Mouse (Mus musculus) embryo, embryonic 11.5 days (tissue): ENCODE measurements around the gene Slc6a9.

Experiments
- DNase-seq: peaks from one replicate; pipeline ENCODE4 v3.0.0-alpha.2; 2012; ENCODE audit warnings: low read depth, low spot score

Gene Slc6a9

DNA sequence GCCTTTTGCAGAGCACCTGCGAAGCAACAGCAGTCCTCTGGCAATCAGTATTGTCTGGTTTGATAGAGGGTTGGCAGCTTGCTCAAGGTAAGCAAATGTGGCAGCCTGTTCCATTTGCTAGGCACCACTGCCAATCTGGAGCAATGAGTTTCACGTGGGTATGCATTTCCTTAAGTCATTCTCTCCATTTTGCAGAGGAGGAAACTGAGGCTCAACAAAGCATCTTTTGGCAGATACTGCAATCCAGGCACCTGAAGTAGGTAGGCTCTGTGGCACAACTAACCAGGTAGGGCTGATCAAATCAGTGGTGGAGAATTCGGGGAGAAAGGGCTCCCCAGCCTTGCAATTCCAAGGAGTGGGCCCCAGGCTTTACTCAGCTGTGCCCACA lies at the start of gene Slc6a9:
Slc6a9 (plus strand) TSS at position 50 of the 388 bp plus-strand sequence.
- no peak for DNase-seq

DNA sequence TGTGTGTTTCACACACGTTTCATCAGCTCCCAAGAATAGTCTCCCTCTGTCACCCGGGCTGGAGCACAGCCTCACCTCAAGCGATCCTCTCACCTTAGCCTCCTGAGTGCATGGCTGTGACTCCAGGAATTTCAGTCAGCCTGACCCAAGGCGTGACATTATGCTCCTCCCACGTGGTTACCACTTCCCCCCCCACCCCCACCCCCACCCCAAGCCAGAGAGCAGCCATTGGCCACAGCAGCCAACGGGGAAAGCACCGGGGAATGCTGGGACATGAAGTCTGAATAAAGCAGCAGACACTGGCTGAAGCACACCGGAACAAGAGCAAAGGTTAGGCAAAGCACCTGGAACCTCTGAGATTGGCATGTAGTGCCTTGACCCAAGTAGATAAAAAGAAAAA lies 47.3 kb upstream of the Slc6a9 start:
- peak; percentile 13 for DNase-seq

DNA sequence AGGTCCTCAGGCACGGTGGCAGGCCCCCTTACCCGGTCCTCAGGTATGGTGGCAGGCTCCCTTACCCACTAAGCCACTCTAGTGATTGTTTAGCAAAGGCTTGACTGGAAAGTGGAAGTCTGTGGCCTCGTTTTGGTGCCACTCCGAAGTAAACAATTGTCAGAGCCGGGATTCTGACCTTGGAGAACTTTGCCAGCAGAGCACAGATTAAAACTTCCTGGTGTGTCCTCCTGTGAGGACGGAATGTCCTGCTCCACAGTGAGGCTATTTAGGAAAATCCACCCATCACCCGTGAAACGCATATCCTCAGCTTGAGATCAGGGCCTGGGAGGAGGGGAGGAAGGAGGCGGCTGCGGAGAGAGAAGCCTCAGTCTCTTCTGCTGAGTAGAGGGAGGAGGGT lies 46.0 kb upstream of the Slc6a9 start:
- DNase-seq, result no peak

DNA sequence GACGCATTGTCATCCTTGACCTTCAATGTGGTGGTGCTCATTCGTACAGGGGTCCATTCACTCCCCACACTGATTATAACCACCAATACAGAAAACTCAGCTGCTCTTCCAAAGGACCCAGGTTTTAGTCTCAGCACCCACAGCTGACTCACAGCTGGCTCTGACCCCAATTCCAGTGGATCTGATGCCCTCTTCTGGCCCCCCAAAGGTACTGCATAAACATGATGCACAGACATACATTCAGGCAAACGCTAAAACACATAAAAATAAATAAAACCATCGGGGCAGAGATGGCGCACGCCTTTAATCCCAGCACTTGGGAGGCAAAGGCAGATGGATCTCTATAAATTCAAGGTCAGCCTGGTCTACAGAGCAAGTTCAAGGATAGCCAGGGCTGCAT lies 34.4 kb upstream of the Slc6a9 start:
- no peak for DNase-seq

DNA sequence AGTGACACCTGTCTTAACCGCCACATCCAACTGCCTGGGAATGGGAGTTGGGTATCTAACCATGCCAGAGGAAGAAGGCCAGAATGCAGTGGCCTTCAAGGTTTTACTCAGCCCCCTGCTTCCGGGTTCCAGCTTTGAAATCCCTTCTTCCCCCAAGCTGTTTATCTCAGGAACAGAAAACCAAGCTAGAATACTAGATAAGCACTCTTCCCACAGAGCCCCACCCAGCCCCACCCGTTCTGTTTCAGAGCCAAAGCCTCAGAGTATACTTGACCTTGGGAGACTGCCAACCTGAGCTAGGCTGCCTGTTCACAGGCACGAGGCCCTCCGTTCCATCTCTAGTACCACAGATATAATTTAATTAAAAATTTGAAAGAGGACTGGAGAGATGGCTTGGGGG lies 27.3 kb upstream of the Slc6a9 start:
- no peak for DNase-seq

DNA sequence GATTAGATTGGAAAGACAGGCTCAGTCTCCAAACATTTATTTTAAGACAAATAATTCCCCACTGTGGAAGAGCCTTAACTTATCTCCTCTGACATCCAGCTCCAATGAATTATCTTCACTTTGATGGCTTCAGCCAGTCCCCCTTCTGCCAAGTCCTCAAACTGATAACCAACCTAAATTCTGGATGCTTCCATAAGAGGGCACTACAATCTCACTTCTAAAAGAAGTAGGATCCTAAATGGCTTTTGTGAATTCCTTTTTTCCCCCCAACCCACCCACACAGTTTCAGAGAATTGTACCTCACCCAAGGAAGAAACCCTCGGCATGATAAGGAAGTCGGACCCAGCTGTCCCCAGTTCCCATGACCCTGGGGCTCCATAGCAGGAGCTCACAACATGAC lies 23.4 kb upstream of the Slc6a9 start:
- no peak for DNase-seq

DNA sequence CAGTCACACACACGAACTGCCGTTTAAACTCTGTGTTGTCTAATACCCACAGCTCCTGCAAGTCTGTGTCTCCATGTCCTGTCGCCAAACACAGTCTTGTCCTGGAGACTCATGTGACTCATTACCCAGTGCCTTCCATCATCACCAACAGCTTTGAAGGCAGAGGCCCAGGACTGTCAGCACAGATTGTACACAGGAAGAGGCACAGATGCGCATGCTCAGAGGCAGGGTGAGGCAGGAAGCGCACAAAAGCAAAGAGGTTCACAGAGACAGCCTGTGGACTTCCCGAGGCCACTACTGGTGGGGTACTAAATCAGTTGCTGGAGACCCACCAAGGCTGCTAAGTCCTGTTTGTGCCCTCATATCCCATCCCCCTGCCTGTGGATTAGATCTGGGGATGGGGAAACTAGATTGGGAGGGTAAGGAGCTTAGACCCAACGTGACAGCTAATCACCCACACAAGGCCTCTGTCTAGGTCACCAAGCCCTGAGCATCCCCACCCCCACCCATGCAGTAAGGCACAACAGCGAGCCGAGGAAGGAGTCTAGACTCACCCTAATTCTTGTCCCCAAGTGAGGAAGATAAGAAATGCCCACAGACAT lies 20.6 kb upstream of the Slc6a9 start:
- no peak for DNase-seq

DNA sequence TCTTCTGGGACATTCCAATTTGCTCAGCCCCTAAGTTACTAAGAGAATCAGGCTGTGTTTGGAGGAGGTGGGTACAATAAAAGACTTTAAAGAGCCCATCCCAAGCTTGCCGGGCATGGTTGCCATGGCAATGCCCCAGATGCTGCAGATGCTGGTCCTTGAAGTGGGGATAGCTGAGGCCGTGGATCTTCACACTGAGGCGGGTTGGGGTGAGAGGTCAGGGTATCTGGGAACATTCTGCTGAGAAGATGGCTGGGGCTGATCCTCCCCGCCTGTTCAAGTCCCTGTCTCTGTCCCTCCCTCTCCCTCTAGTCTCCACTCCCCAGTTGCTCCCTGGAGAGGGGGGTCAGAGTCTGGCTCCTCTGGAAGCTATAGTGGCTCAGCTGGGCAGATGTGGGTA lies 20.0 kb upstream of the Slc6a9 start:
- DNase-seq, result no peak

DNA sequence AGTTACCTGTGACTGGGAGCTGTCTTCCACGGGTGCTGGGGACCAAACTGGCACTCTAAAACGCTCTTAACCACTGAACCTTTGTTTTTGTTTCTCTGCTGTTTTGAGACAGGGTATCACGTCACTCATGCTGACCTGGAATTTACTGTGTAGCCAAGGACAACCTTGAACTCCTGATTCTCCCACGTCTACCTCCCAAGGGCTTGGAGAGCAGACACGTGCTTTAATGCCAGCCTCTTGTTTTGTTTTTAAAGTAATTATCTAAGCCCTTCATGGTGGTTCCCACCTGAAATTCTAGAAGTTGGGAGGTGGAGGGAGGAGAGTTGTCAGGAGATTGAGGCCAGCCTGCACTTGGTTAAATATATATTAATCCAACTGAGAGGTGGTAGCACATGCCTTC lies 17.5 kb upstream of the Slc6a9 start:
- no peak for DNase-seq

DNA sequence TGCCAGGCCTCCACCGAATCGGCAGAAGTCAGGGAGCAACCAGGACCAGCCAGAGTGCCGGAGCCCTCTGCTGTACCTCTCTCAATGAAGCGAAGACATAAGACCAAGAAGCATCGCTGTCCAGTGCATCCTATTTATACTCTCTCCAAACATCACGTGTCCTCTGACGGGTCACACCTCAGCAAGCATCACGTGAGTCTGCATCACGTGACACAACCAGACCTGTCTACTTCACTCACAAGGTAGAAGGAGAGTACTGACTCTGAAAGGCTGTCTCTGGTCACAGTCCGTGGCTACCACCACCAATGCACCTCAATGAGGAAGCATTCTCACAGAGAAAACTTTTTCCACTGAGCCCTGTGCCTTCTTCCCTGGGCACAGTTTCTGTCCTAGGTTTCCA lies 16.3 kb upstream of the Slc6a9 start:
- DNase-seq, result no peak

DNA sequence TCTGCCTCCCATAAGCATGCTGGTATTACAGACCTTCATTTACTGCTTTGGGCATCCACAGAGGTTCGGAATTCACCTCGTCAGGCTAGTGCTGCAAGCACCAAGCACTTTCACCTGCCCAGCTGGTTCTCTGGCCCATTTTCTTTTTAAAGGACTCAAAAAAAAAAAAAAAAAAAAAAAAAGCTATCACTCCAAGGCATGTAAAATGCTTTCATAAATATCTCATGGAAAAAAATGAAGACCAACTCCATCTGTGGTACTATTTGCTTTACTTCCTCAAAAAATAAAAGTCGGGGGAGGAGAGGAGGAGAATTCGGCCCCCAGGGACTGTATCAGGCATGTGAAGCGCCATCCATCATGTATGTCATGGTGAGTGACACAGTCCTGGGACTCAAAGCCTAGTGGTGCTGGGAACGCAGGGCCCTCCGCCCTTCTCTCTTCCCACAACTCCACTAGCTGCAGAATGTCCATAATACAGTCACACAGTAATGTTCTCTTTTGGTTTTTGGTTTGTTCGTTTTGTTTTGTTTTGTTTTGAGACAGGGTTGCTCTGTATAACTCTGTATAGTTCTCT lies 5.6 kb upstream of the Slc6a9 start:
- DNase-seq, result no peak

DNA sequence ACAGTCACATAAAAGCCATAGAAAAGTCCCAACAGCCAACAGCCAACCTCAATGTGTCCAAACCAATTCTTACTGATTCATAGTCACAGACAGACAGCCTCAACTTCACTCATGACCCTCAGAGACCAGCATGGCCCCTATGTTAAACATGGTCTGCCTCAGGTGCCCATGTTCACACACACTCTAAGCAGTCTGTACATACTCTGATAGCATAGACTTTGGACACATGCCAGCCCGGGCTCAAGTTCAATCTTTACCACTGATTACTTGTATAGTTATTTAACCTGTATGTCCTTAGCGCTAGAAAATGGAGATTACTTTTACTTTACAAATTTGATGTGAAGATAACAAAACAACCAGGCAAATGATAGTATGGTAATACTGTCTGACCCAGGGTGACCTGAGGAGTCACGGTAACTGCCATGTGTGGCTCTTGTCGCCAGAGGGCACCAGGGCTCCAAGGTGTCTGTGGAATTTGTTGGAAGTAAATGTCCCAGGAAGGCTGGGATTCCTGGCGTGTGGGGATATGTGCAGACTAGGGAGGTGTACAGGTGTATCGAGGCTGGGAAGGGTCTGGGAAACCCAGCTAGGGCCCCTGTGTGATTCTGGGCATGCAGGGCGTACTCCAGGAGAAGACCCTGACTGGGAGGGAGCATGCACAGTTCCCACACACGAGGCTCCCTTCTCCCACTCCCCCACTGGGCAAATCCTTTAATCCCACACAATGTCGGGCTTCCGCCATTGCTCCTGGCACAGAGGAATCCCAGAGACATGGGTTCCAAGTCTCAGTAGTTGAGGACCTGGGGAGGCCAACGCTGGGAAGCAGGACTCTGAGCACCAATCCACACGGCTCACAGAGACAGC lies 4.8 kb upstream of the Slc6a9 start:
- peak; percentile 51 for DNase-seq

DNA sequence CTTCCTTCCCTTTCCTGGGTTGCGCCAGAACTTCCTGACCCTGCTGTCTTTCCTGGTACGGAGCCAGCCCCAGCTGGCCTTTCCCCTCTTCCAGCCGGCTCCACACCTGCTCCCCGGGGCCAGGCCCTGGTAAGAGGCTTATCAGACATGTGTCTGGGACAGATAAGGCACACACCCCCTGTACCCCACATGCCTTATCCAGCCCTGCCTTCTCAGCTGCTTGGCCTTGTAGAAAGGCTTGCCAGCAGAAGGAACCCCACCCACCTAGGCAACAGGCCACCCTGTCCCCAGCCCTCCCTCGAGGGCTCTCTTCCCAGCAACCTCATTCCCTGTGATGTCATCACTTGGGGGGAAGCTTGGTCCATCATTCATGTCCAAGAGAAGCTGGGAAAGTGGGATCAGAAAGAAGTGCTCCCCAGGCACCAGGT lies 4.2 kb upstream of the Slc6a9 start:
- DNase-seq, result no peak

DNA sequence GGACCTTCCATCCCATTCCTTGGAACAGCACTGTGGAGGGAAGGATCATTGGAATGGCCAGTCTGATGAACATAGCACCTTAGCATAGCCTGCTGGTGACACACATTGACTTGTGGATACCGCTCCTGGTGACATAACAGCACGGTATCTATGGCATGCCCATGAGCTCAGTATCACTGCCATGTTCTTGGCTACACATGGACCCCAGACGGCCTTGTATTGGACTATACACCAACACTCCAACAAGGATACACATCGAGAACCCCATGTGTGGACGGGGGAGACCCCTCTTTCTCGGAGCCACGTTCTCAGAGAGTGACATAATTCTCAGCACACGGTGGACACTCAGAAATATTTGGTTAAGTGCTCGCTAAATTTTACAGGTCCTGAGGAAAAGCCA lies 3.5 kb upstream of the Slc6a9 start:
- no peak for DNase-seq

DNA sequence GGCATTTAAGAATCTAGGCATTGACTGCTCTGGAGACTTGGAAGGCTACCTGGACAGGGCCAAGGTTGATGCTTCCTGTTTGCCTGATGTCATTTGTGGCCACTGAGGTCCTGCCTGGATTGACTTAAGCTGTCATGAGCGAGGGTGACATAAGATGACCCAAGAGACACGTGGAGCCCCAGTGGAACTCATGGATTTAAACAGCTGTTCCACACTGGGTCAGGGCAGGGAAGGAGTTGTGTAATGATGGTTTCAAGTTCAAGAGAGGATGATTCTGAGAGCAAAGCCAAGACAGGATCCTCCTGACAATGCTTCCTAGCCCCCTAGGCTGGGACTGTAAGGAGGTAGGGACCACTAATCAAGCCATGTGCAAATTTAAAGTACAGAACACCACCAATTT lies 2.8 kb upstream of the Slc6a9 start:
- no peak for DNase-seq

DNA sequence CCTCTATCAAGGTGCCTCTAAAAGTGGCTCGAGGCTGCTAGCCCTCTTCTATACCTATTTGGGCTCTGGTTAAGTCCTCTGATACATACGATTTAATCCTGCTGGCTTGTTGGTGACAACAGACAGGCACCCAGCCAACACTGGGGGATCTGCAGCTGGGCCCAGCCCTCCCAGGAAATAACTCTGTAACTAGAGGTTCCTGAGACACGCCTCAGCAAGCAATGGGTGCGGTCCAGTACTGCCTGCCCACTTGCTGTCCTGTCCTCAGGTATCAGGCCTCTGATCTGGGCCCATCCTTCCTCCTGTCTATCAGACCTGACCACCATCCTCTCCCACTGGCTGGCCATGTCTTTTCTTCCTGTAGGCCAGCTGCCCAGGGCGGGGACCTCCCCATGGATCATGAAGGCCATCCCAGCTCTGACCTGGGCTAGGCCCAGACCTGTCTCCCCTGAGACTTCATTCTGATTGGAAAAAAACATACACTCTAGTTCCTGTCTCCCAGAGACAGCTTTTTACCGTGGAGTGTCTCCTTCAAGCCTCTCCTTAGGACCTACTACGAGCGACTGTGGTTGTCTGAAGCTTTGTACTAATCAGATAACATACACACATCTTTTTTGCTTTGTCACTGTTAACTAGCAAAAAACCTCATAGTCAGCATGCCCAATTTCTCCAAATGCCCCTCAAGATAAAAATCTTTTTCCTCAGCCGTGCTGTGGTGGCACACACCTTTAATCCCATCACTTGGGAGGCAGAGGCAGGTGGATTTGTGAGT lies 2.2 kb upstream of the Slc6a9 start:
- DNase-seq, result no peak

DNA sequence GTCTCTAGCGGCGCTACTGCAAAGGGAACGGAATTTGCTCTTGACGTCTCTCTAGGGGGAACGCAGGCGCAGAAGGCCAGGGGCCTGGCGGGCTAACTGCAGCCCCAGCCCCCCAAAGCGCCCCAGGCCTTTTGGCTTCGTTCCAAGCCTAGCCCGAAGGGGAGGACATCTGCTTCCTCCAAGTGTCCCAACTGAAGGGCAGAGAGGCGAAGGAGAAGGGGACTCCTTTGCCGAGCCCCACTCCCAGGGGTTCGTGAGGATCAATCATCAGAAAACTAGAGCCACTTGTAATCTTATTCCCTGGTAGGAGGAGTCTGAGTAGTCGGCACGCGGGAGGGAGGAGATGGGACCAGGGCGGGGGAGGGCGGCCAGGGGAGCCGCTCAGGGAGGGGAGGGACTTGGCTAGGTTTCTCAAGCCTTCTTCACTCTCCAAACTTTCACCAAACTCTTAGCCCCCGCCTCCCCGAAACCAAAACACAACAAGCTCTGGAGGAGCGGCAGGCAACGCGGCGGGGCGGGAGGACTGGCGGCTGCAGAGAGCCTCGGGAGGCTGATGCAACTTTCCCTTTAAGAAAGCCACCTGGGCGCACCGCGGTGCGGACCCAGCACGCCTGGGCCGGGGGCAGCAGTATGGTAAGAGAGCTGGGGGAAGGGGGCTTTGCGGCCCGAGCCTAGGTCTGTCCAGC lies 682 bp downstream of the Slc6a9 start:
- DNase-seq, result peak; percentile 69

DNA sequence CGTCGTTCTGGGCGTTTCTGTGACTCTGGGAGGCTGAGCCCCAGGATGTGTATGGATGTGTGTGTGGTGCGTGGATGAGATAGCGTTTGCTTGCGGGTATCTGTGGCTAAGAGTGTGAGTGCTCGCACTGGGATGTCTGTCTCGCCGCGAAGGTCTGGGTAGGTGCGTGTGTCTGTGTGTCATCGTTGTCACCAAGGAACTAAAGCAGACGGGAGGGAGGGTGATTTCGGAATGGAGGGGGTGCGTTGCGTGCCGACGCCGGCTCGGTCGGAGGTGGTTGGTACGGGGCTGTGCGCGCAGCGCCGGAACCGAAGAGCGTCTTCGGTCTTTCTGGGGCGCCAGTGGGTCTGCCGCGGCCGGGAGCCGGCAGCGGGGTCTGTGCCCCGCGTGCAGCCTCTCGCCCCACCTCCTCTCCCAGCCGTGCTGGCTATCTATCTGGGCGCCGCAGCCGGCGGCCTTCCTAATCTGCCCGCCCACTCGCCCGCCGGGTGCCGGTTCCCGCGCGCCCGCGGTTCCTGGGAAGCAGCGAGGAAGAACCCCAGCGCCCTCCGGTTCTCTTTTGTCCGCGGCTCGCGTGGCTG lies 1.3 kb downstream of the Slc6a9 start:
- peak; percentile 27 for DNase-seq

DNA sequence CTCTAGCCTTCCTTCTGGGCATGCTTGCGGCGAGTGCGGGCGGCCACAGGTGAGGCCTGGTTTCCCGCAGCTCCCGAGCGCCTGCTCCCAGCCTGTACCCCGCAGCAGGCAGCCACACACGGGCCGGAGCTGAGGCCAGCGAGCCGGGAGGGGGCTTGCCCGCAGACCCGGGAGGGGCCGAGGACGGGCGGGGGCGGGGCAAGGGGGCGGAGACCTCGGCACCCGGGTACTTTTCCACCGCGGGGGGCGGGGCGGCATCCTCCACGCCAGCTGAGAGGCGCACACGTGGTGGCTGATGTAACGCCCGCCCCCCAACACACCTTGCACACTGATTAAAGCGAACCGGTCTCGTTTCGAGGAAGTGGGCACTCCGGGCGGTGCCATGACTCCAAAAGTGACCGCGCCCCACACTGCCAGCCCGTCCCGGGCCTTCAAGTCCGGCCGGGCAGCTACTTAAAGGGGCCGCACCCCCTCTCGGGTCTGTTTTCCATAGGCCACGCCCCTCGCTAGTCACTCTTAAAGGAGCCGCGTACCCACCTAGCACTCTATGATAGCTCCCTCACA lies 2.0 kb downstream of the Slc6a9 start:
- DNase-seq, result peak; percentile 77

DNA sequence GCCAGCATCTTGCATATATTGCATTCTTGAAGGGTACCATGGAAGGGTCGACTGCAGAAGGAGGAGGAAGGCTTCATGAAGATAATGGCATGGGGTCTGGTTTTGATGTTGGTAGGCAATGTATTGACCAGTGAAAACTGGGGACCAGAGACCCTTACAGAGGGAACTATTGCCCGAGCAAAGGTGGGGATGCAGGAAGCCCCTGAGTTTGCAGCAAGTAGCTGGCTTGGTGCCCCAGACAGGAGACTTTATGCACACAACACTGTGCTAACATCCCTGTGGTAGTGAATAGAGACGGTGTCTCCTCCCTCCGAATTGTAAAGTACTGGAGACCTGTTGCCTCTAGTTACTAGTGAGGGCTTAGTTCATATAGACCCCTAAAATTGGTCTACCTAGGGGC lies 3.0 kb downstream of the Slc6a9 start:
- DNase-seq, result no peak

DNA sequence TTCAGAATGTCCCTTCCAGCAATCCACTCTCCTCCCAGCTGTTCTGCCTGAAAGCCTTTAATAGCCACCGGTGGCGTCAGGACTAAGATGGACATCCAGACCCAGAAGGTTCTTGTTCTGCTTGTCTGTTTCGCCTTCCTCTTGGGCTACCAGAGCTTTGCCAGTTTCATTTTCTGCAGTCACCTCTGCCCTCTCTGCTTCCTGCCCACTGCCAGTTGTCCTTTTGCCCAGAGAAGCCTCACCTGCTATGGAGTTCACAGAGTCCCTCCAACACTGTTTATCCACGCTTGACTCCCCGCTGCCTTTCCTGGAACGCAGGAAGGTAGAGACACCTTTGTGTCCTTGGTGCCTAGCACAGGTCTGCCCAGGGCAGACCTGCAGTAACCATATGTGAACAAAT lies 5.1 kb downstream of the Slc6a9 start:
- DNase-seq, result no peak
